Mouse (Mus musculus) lung, embryonic 14.5 days (tissue): ENCODE results near the gene Cela3b. TPM values are rescaled to one million over a fixed set of nuclear protein-coding genes. Genes with fewer than 3 reads are reported as not detected.
A peak's percentile ranks its signal among the peaks of the same experiment; 100 is the strongest.

Experiments used
- ATAC-seq: fragments of 200-750 bp; cut with Nextera tagmentation; 2 replicates; pipeline ENCODE4 v1.8.0; 2017; ENCODE audit warnings: mild to moderate bottlenecking, moderate TSS enrichment, moderate library complexity; ENCODE audit not compliant: insufficient read depth
- DNase-seq: peaks from one replicate; pipeline ENCODE4 v3.0.0-alpha.2; 2015
- H3K27ac ChIP-seq: fragments of 300-500 bp; sonication (generic); 2 replicates; pipeline ENCODE4 v1.5.1; 2014; ENCODE audit warnings: low read depth, mild to moderate bottlenecking, moderate library complexity
- H3K27me3 ChIP-seq: fragments of 300-500 bp; sonication (generic); 2 replicates; pipeline ENCODE4 v1.6.1; 2014; ENCODE audit warnings: low read length, control low read depth; ENCODE audit not compliant: insufficient read depth
- H3K36me3 ChIP-seq: fragments of 300-500 bp; sonication (generic); 2 replicates; pipeline ENCODE4 v1.6.1; 2014; ENCODE audit warnings: control low read depth; ENCODE audit not compliant: insufficient read depth
- H3K4me1 ChIP-seq: fragments of 300-500 bp; sonication (generic); 2 replicates; pipeline ENCODE4 v1.6.1; 2014; ENCODE audit warnings: antibody characterized with exemption, control low read depth; ENCODE audit not compliant: insufficient read depth
- H3K4me2 ChIP-seq: fragments of 300-500 bp; sonication (generic); 2 replicates; pipeline ENCODE4 v1.6.1; 2014; ENCODE audit warnings: mild to moderate bottlenecking
- H3K4me3 ChIP-seq: fragments of 300-500 bp; sonication (generic); 2 replicates; pipeline ENCODE4 v1.5.1; 2014; ENCODE audit warnings: low read depth, low read length
- H3K9ac ChIP-seq: fragments of 300-500 bp; sonication (generic); 2 replicates; pipeline ENCODE4 v1.6.1; 2014
- H3K9me3 ChIP-seq: fragments of 300-500 bp; sonication (generic); 2 replicates; pipeline ENCODE4 v1.6.1; 2016; ENCODE audit warnings: low read depth, low read length, control low read depth
- CTCF ChIP-seq: IDR thresholded peaks from 2 replicates; pipeline ENCODE4 v1.5.1; 2016; ENCODE audit warnings: antibody characterized with exemption, low read depth
- WGBS: fragments of 180-500 bp; shearing (Covaris S2); extraction: QIAGEN DNeasy Blood & Tissue Kit; methylation state at CpG from one replicate; pipeline ENCODE4 v1.1.7; 2014; 5-methylcytosine and 5-hydroxymethylcytosine counted together
- polyA plus RNA-seq: library from polyadenylated mRNA; unstranded; fragments of >200 nt; fragmentation: Nextera tagmentation; extraction: Ambion mirVana; gene quantifications from 2 replicates; pipeline ENCODE4 v1.2.1, GENCODE M21; 2014

The Cela3b gene
- polyA plus RNA-seq, 1 experiment from 2014 or later, result not detected

DNA sequence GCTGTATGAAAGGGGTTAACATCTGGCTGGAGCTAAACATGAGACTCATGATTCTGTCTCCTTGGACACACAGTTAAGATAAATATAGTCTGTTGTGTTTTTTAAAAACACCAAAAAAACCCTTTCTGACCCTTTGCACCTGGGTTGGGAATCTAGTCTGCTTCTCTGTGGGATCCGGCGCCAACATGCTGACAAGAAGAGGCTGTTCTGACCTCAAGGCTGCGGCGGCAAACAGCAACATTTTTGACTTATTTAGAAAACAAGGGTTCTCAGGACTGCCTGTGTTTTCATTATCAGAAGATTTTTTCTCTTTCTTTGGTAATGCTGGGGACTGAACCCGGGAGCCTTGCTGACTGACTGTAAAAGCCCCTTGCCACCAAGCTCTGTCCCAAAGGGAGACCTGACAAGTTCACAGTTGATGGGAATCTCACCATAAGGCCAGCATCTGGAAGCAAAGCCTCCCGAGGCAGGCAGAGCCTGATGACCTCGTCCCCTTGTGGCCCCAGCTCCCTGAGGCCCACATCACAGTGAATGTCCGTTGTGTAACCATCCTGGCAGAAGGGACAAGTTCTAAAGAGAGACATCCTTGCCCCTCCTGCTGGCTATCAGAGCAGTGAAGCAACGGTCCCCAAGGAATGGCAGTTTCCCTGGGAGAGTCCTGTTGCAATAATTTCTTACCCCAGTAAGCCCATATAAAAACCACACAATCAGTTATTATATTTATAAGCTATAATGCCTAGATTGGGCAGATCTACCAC lies 36.8 kb downstream of the Cela3b start:
- no peaks in the 10 kb centered on the region for H3K27me3 ChIP-seq
- H3K36me3 ChIP-seq, result no peaks in the 10 kb centered on the region
- H3K9ac ChIP-seq, result no peak overlapping the region
- 53% methylated on average over 9 of the region's 9 CpGs for WGBS
- no peak for TF ChIP-seq CTCF
- H3K9me3 ChIP-seq, result no peaks in the 10 kb centered on the region
- H3K27ac ChIP-seq, result no peak overlapping the region
- no peaks in the 10 kb centered on the region for H3K4me1 ChIP-seq
- no peak for ATAC-seq
- no peak overlapping the region for H3K4me2 ChIP-seq
- no peak overlapping the region for H3K4me3 ChIP-seq
- no peak for DNase-seq

DNA sequence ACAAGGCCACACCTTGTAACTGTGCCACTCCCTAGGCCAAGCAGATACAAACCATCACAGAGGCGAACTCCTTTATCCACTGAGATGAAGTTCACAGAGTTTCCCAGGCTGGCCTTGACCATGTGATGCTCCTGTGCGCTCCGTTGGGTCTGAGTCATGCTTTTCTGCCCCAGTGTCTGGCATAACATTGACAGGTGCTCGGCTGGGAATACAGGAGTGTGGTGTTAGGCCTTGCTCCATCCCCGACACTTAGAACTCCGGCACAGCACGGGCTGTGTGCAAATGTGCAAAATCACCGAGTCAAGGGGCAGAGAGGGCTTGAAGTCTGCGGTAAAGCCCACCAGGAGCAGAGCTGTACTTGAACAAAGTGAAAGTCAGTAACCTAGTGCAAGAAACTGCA lies 37.5 kb downstream of the Cela3b start:
- no peak overlapping the region for H3K4me2 ChIP-seq
- 78% methylated on average over 9 of the region's 9 CpGs for WGBS
- ATAC-seq (no peak), DNase-seq (no peak)
- H3K9me3 ChIP-seq, result no peaks in the 10 kb centered on the region
- H3K9ac ChIP-seq, result no peak overlapping the region
- no peak overlapping the region for H3K4me3 ChIP-seq
- no peak for TF ChIP-seq CTCF
- H3K36me3 ChIP-seq, result no peaks in the 10 kb centered on the region
- no peaks in the 10 kb centered on the region for H3K4me1 ChIP-seq
- no peaks in the 10 kb centered on the region for H3K27me3 ChIP-seq
- no peak overlapping the region for H3K27ac ChIP-seq

DNA sequence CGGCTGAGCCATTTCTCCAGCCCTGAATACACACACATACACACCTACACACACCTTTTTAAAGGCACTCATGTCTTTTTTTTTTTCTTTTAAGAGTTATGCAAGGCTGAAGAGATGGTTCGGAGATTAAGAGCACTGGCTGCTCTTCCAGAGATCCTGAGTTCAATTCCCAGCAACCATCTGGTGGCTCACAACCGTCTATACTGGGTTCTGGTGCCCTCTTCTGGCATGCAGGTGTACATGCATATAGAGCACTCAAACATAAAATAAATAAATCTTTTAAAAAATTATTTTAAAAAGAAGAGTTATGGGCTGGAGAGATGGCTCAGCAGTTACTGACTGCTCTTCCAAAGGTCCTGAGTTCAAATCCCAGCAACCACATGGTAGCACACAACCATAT lies 39.1 kb downstream of the Cela3b start:
- H3K4me2 ChIP-seq, result no peak overlapping the region
- WGBS, result 80% methylated on average over 3 of the region's 3 CpGs
- no peak overlapping the region for H3K27ac ChIP-seq
- TF ChIP-seq CTCF, result peak; percentile 36
- H3K9ac ChIP-seq, result no peak overlapping the region
- H3K4me1 ChIP-seq, result peaks cover 5% of the 10 kb centered on the region
- H3K27me3 ChIP-seq, result no peaks in the 10 kb centered on the region
- no peaks in the 10 kb centered on the region for H3K9me3 ChIP-seq
- no peaks in the 10 kb centered on the region for H3K36me3 ChIP-seq
- H3K4me3 ChIP-seq, result no peak overlapping the region
- ATAC-seq (no peak), DNase-seq (no peak)

DNA sequence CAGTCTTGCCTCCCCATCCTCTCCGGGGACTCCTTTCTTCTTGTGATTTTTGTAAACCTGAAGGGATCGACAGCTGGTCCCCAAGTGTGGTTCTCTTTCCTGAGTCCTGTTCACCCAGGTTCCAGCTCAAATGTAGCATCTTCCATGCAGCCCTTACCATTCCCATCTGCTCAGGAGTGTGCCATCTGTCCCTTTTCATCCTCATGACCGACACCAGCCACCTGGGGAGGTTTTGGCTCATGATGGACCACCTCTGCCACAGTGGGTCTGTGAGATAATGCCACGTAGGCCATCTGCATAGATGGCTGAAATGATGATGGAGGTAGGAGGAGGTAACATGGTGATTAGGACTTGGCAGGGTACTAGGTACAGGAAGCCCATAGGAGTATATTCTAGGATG lies 40.1 kb downstream of the Cela3b start:
- 97% methylated on average over 4 of the region's 4 CpGs for WGBS
- TF ChIP-seq CTCF, result no peak
- Histone ChIP-seq H3K4me2 (no peak overlapping the region), H3K9ac (no peak overlapping the region), H3K4me1 (peaks cover 5% of the 10 kb centered on the region), H3K27me3 (no peaks in the 10 kb centered on the region), H3K4me3 (no peak overlapping the region), H3K36me3 (no peaks in the 10 kb centered on the region), H3K9me3 (no peaks in the 10 kb centered on the region), H3K27ac (no peak overlapping the region)
- DNase-seq (no peak), ATAC-seq (no peak)

DNA sequence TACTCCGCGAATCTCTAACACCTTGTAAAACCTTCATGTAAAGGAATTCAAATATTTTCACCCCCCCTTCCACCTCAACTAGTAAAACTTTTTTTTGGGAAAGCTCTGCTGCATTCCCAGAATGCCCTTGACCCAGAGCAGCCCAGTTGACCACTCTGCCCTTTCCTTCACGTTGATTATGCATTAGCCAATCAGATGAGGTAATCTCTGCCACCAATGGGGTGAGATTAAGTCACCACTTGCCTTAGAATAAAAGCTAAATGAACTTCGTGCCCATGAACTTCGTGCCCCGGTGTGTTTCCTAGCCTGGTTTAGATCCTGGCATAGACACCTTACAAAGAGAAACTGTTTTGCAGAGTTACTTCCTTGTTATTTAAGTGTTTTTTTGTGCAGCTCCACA lies 41.4 kb downstream of the Cela3b start:
- no peak for TF ChIP-seq CTCF
- peaks cover 5% of the 10 kb centered on the region for H3K4me1 ChIP-seq
- H3K9me3 ChIP-seq, result no peaks in the 10 kb centered on the region
- peak overlapping the region; percentile 70 for H3K4me3 ChIP-seq
- H3K9ac ChIP-seq, result peak overlapping the region; percentile 77
- no peak for DNase-seq
- WGBS, result 39% methylated on average over 6 of the region's 6 CpGs
- no peaks in the 10 kb centered on the region for H3K27me3 ChIP-seq
- no peaks in the 10 kb centered on the region for H3K36me3 ChIP-seq
- ATAC-seq, result no peak
- peak overlapping the region; percentile 68 for H3K4me2 ChIP-seq
- H3K27ac ChIP-seq, result peak overlapping the region; percentile 89; the same call in 1 of the 2 replicates

DNA sequence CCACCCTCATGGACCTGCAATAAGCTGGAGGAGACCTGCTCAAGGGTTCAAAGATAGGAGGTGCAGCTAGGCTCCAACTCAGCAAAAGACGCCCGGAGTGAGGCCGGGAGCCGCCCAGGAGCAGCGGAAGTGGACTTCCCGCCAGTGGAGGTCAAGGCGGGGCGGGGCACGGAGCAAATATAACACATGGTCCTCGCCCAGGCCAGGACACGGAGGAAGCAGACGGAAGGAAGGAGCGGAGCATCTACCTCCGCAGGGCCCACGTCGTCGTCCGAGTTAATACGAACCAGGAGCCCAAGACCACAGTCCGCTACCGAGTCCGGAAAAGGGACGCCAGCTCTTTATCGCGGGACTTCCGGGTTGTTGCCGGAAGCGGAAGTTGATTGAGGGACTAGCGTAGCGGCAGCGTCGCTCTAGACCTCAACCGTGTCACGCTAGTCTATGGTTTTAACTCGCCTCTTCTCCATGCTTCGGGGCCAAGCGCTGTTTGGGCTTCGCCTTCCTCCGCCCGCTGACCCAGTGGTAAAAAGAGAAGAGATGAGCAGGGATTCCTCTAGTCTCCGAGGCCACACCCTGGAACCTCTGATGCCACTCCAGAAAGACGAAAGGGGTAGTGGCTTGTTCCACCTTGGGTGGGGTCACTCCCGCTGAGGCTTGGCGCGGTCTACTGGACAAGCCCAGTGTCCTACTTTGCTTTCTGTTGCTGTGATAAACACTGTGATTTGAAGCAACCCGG lies 42.1 kb downstream of the Cela3b start:
- DNase-seq, result peak; percentile 96
- no peak for TF ChIP-seq CTCF
- peak overlapping the region; percentile 70 for H3K4me3 ChIP-seq
- H3K27me3 ChIP-seq, result no peaks in the 10 kb centered on the region
- H3K36me3 ChIP-seq, result no peaks in the 10 kb centered on the region
- H3K4me1 ChIP-seq, result peaks cover 5% of the 10 kb centered on the region
- peak overlapping the region; percentile 68 for H3K4me2 ChIP-seq
- ATAC-seq, result peak; percentile 94
- peak overlapping the region; percentile 77 for H3K9ac ChIP-seq
- WGBS, result under 1% methylated on average over 46 of the region's 46 CpGs
- H3K9me3 ChIP-seq, result no peaks in the 10 kb centered on the region
- H3K27ac ChIP-seq, result peak overlapping the region; percentile 89

DNA sequence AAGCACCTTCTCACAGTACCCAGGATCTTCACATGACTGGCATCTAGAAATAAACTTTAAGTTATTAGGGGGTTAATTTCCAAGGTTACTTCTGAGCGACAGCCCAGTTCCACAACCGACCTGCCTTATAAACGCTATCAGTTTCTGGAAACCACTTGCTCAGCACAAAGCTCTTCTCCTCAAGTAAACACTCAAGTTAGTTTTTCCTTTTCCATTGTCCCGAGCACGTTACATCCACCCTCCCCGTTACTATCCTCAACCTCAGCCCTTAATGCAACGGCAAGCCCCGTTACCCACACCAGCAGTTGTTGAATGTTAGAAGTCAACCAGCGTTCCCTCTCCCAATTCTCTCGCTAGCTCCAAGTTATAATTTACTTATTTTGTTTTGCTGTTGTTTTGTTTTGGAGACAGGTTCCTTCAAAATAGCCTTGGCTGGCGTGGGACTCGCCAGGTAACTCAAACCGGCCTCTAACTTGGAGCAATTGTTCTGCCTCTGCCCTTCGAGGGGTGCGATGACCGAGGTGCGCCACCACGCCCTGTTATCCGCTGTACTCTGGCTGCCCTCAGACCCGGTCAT lies 42.8 kb downstream of the Cela3b start:
- no peaks in the 10 kb centered on the region for H3K9me3 ChIP-seq
- H3K4me2 ChIP-seq, result peak overlapping the region; percentile 68
- DNase-seq, result no peak
- H3K4me1 ChIP-seq, result peaks cover 5% of the 10 kb centered on the region
- H3K9ac ChIP-seq, result peak overlapping the region; percentile 77
- H3K4me3 ChIP-seq, result peak overlapping the region; percentile 70
- under 1% methylated on average over 20 of the region's 20 CpGs for whole genome bisulfite sequencing
- no peak for TF ChIP-seq CTCF
- no peaks in the 10 kb centered on the region for H3K36me3 ChIP-seq
- no peak for ATAC-seq
- H3K27ac ChIP-seq, result peak overlapping the region; percentile 89
- no peaks in the 10 kb centered on the region for H3K27me3 ChIP-seq
